Mouse (Mus musculus) kidney, adult 2 months (tissue): ENCODE data around the gene Olfr666.

Experiments
- CTCF ChIP-seq: fragments of 200-500 bp; conservative IDR thresholded peaks from 2 replicates; pipeline ENCODE4 v1.5.1; 2011; ENCODE audit warnings: low read depth, mild to moderate bottlenecking, control low read depth, low read length, moderate library complexity, mixed read lengths; ENCODE audit not compliant: insufficient read depth, insufficient read length
- POLR2A ChIP-seq: fragments of 200-500 bp; IDR thresholded peaks from one replicate; pipeline ENCODE4 v1.6.1; 2011; ENCODE audit warnings: low read depth, low read length, control low read depth

GRCm38 (mm10) chr7:104855248-104855750 is 40.5 kb downstream of the Olfr666 start:
- TF ChIP-seq CTCF (no peak), POLR2A (no peak)
